Mouse (Mus musculus): ENCODE measurements at regions not wholly inside any gene's neighbourhood (a gene's known extent, or its start where the extent isn't known, plus 50 kb on each side); places are given as distances from the start of the nearest gene placed in this dataset.
A peak's percentile ranks its signal among the peaks of the same experiment; 100 is the strongest.

GRCm38 (mm10) chr9:56547291-56547977 lies 129.0 kb downstream of the Hmg20a start:
- DNase-seq (ENCODE audit: low spot score in 2 of 2) = peak in 1 of 2 experiments; percentile 7

- peak; percentile 52 to 67 for DNase-seq (ENCODE audit: low spot score in 2 of 2)
Observed at GRCm38 (mm10) chr9:56549774-56550173, 131.4 kb downstream of the Hmg20a start.

- peak in 1 of 2 experiments; percentile 1 for DNase-seq (ENCODE audit: low spot score in 2 of 2)
Observed at GRCm38 (mm10) chr9:56550178-56550577, 131.8 kb downstream of the Hmg20a start.

- DNase-seq (ENCODE audit: low spot score in 2 of 2) = no peak
Observed at GRCm38 (mm10) chr9:56551376-56552186, 133.2 kb downstream of the Hmg20a start.

GRCm38 (mm10) chr9:56552187-56552686 lies 133.8 kb downstream of the Hmg20a start:
- no peak for DNase-seq (ENCODE audit: low spot score in 2 of 2)

GRCm38 (mm10) chr9:56552766-56553165 lies 134.4 kb downstream of the Hmg20a start:
- peak; percentile 84 to 86 for DNase-seq (ENCODE audit: low spot score in 2 of 2)

- no peak for DNase-seq (ENCODE audit: low spot score in 2 of 2)
Observed at GRCm38 (mm10) chr9:56553626-56554025, 135.2 kb downstream of the Hmg20a start.

GRCm38 (mm10) chr9:56554096-56554495 lies 135.7 kb downstream of the Hmg20a start:
- no peak for DNase-seq (ENCODE audit: low spot score in 2 of 2)

- DNase-seq (ENCODE audit: low spot score in 2 of 2) = no peak
Observed at GRCm38 (mm10) chr9:56559618-56560144, 141.3 kb downstream of the Hmg20a start.

- DNase-seq (ENCODE audit: low spot score in 2 of 2) = no peak
Observed at GRCm38 (mm10) chr9:56562440-56562839, 144.0 kb downstream of the Hmg20a start.

GRCm38 (mm10) chr9:56564048-56564737 lies 145.8 kb downstream of the Hmg20a start:
- DNase-seq (ENCODE audit: low spot score in 2 of 2) = no peak
